In genomic region chr4:62294741-62295140, GRCm38 (mm10) we compare ENCODE assay signal across 23 mouse cellular contexts. TPM values are rescaled to one million over a fixed set of nuclear protein-coding genes. Genes with fewer than 3 reads are reported as not detected.
DNase-seq lines count a peak whose midpoint lies in the region; ATAC-seq and TF ChIP-seq lines count a peak whose summit lies in the region.
"Had no signal": no experiment of that assay in that cellular context is flagged by ENCODE, and none has a peak within 500 bp of the region (broad histone marks: within the 10 kb centered on the region; RNA-seq: fewer than 3 reads in every experiment).

No protein-coding gene starts in this region.

- ATAC-seq in kidney, embryonic 14.5 days (ENCODE audit: low FRiP score, low TSS enrichment): no peak
- ATAC-seq: CD4-positive, CD25-positive, alpha-beta regulatory T cell, adult 4 months; forebrain, embryonic 14.5 days; forebrain, postnatal 0 days; hindbrain, postnatal 0 days had no signal

- H3K4me2 ChIP-seq in kidney, embryonic 14.5 days (replicated peaks; ENCODE audit: low read depth, low read length): no peak overlapping the region
- H3K4me2 ChIP-seq: embryonic facial prominence, embryonic 12.5 days; embryonic facial prominence, embryonic 15.5 days; heart, embryonic 13.5 days; hindbrain, embryonic 14.5 days had no signal

- H3K27me3 ChIP-seq in kidney, adult 2 months (replicated peaks; ENCODE audit: control insufficient read depth, insufficient read depth, low read length): no peaks in the 10 kb centered on the region
- no peaks in the 10 kb centered on the region for H3K27me3 ChIP-seq in kidney, embryonic 14.5 days (ENCODE audit: control insufficient read depth, insufficient read depth, low read length)
- H3K27me3 ChIP-seq: embryonic facial prominence, embryonic 12.5 days; embryonic facial prominence, embryonic 15.5 days; heart, embryonic 13.5 days had no signal

- no peaks in the 10 kb centered on the region for H3K9me3 ChIP-seq in kidney, embryonic 14.5 days (ENCODE audit: control insufficient read depth, low read length)
- H3K9me3 ChIP-seq: embryonic facial prominence, embryonic 12.5 days; embryonic facial prominence, embryonic 15.5 days; heart, embryonic 13.5 days had no signal

- TF ChIP-seq POLR2A in kidney, adult 2 months (IDR thresholded peaks at IDR 0.05; ENCODE audit: low read depth, low read length): no peak

- 54% methylated on average over 1 of the region's 1 CpGs for WGBS in kidney, adult 2 months
- 96% methylated on average over 1 of the region's 1 CpGs for WGBS in kidney, embryonic 14.5 days

- no peak overlapping the region for H3K4me3 ChIP-seq in kidney, adult 2 months (ENCODE audit: insufficient read depth, low read depth, low read length)
- no peak overlapping the region for H3K4me3 ChIP-seq in kidney, embryonic 14.5 days (ENCODE audit: low read length)
- H3K4me3 ChIP-seq: embryonic facial prominence, embryonic 12.5 days; embryonic facial prominence, embryonic 15.5 days; gastrocnemius, adult 2 months; heart, embryonic 13.5 days had no signal

- H3K9ac ChIP-seq in kidney, embryonic 14.5 days (ENCODE audit: low read depth, low read length): no peak overlapping the region
- H3K9ac ChIP-seq: embryonic facial prominence, embryonic 12.5 days; embryonic facial prominence, embryonic 15.5 days; forebrain, postnatal 0 days; heart, embryonic 13.5 days; hindbrain, embryonic 14.5 days had no signal

- H3K27ac ChIP-seq in kidney, adult 2 months (ENCODE audit: insufficient read depth, low read depth, low read length): no peak overlapping the region
- H3K27ac ChIP-seq in kidney, embryonic 14.5 days (ENCODE audit: low read depth, low read length): no peak overlapping the region
- H3K27ac ChIP-seq: embryonic facial prominence, embryonic 12.5 days; embryonic facial prominence, embryonic 15.5 days; gastrocnemius, adult 2 months; heart, embryonic 13.5 days; hindbrain, embryonic 14.5 days; hindbrain, postnatal 0 days had no signal

- H3K4me1 ChIP-seq in kidney, adult 2 months (ENCODE audit: control insufficient read depth, insufficient read depth, low read length): no peaks in the 10 kb centered on the region
- H3K4me1 ChIP-seq in kidney, embryonic 14.5 days (ENCODE audit: control insufficient read depth, insufficient read depth, low read length): peaks cover 17% of the 10 kb centered on the region
- H3K4me1 ChIP-seq: embryonic facial prominence, embryonic 12.5 days; embryonic facial prominence, embryonic 15.5 days had no signal

- no peak for TF ChIP-seq CTCF in kidney, adult 2 months (conservative IDR thresholded peaks at IDR 0.05; ENCODE audit: insufficient read depth, insufficient read length, low read depth, low read length)

- peak; percentile 52 for DNase-seq in kidney, adult 2 months
- no peak for DNase-seq in kidney, postnatal 14 days
- peak; percentile 19 to 43 for DNase-seq in kidney, postnatal 36 days
- peak; percentile 6 for DNase-seq in urinary bladder, adult 2 months (ENCODE audit: low spot score)
- no peak for DNase-seq in urinary bladder, postnatal 36 days (ENCODE audit: low spot score in 2 of 2)
- DNase-seq in ovary, postnatal 36 days (ENCODE audit: low spot score): no peak
- DNase-seq: adrenal gland, adult 8-10 months; adrenal gland, postnatal 25 days; cerebellum, adult 11 months; cerebellum, adult 9-11 months; forebrain, postnatal 0 days; gastrocnemius, adult 2 months; gastrocnemius, postnatal 14 days; heart, adult 18-20 months; heart, postnatal 14 days had no signal

- no peaks in the 10 kb centered on the region; the same call in none of the 2 replicates for H3K36me3 ChIP-seq in kidney, adult 2 months (ENCODE audit: control insufficient read depth, insufficient read depth, low read length)
- peaks cover 16% of the 10 kb centered on the region; the same call in 1 of the 2 replicates for H3K36me3 ChIP-seq in kidney, embryonic 14.5 days (ENCODE audit: control insufficient read depth, insufficient read depth, low read length)

RNA-seq across cellular contexts. Expression of gene Slc31a2, which starts 32.4 kb away (rescaled TPM):
- polyA plus RNA-seq in kidney, adult 2 months (2012; rRNA removed): 26.6 and 33.0 TPM in 2 replicates
- polyA plus RNA-seq in kidney, embryonic 14.5 days (2014; fragmentation: Nextera tagmentation; extraction: Ambion mirVana): 18.0 and 19.9 TPM in 2 replicates
- polyA plus RNA-seq in urinary bladder, adult 2 months (2012; rRNA removed): 26.4 and 27.9 TPM in 2 replicates

Comparison
In these comparisons a context has a peak if more than half of its experiments do, and no peak if none do; other contexts are left out.
1. DNase-seq: peak in kidney, adult 2 months (single experiment), kidney, postnatal 36 days (2 of 2) and urinary bladder, adult 2 months (single experiment); none in kidney, postnatal 14 days (single experiment), urinary bladder, postnatal 36 days (0 of 2) and ovary, postnatal 36 days (single experiment).